18 mouse cellular contexts compared by ENCODE assay signal in genomic region chr12:16789756-16790155, GRCm38 (mm10). TPM values are rescaled to one million over a fixed set of nuclear protein-coding genes. Genes with fewer than 3 reads are reported as not detected.
DNase-seq lines count a peak whose midpoint lies in the region; ATAC-seq and TF ChIP-seq lines count a peak whose summit lies in the region.
"Had no signal": no experiment of that assay in that cellular context is flagged by ENCODE, and none has a peak within 500 bp of the region (broad histone marks: within the 10 kb centered on the region; RNA-seq: fewer than 3 reads in every experiment).

No protein-coding gene starts in this region.

- intact Hi-C loops in heart, postnatal 14 days (cut with DNase I), result no loop called here

- WGBS in hindbrain, embryonic 11.5 days, result 3% methylated on average over 4 of the region's 4 CpGs
- 21% methylated on average over 4 of the region's 4 CpGs for WGBS in hindbrain, postnatal 0 days
- 8% methylated on average over 4 of the region's 4 CpGs for WGBS in limb, embryonic 10.5 days

- no peak overlapping the region for H3K4me3 ChIP-seq in hindbrain, embryonic 11.5 days (ENCODE audit: low read depth, low read length)
- no peak overlapping the region for H3K4me3 ChIP-seq in hindbrain, postnatal 0 days (ENCODE audit: low read length)
- H3K4me3 ChIP-seq in limb, embryonic 10.5 days, result no peak overlapping the region
- H3K4me3 ChIP-seq: embryonic facial prominence, embryonic 13.5 days; gastrocnemius, adult 2 months; heart, embryonic 15.5 days; hindbrain, embryonic 15.5 days; left cerebral cortex, adult 2 months; liver, embryonic 15.5 days had no signal

- peak; percentile 67 for DNase-seq in hindbrain, embryonic 11.5 days (ENCODE audit: low spot score)
- no peak for DNase-seq in hindbrain, postnatal 0 days (ENCODE audit: low spot score)
- DNase-seq in Muller cell, postnatal 12 days (ENCODE audit: inconsistent ontology term), result peak; percentile 99
- peak; percentile 89 for DNase-seq in embryo, embryonic 10 days (ENCODE audit: low spot score)
- DNase-seq in limb, embryonic 10.5 days (ENCODE audit: low spot score), result peak; percentile 43
- DNase-seq in testis, postnatal 10 days (ENCODE audit: low spot score), result no peak
- no peak for DNase-seq in heart, postnatal 14 days
- DNase-seq in cerebellum, postnatal 25 days, result no peak
- DNase-seq: cerebellum, postnatal 10 days; gastrocnemius, adult 2 months; kidney, adult 18-20 months; kidney, postnatal 14 days had no signal

- no peaks in the 10 kb centered on the region for H3K27me3 ChIP-seq in hindbrain, embryonic 11.5 days (ENCODE audit: control insufficient read depth, insufficient read depth, low read length)
- no peaks in the 10 kb centered on the region for H3K27me3 ChIP-seq in hindbrain, postnatal 0 days (ENCODE audit: insufficient read depth, low read length)
- H3K27me3 ChIP-seq in limb, embryonic 10.5 days (ENCODE audit: low read depth, poor library complexity, severe bottlenecking), result no peaks in the 10 kb centered on the region
- H3K27me3 ChIP-seq: embryonic facial prominence, embryonic 13.5 days; heart, embryonic 15.5 days; hindbrain, embryonic 15.5 days; liver, embryonic 15.5 days had no signal

- no peaks in the 10 kb centered on the region for H3K36me3 ChIP-seq in hindbrain, embryonic 11.5 days (ENCODE audit: control insufficient read depth, insufficient read depth, low read length)
- H3K36me3 ChIP-seq in hindbrain, postnatal 0 days (ENCODE audit: insufficient read depth, low read length), result no peaks in the 10 kb centered on the region
- peaks cover 18% of the 10 kb centered on the region; the same call in 1 of the 2 replicates for H3K36me3 ChIP-seq in limb, embryonic 10.5 days
- H3K36me3 ChIP-seq: embryonic facial prominence, embryonic 13.5 days; heart, embryonic 15.5 days; hindbrain, embryonic 15.5 days; liver, embryonic 15.5 days had no signal

- H3K9ac ChIP-seq in hindbrain, embryonic 11.5 days (ENCODE audit: low read depth, low read length), result no peak overlapping the region
- no peak overlapping the region for H3K9ac ChIP-seq in hindbrain, postnatal 0 days (replicated peaks; ENCODE audit: low read length)
- H3K9ac ChIP-seq: embryonic facial prominence, embryonic 13.5 days; heart, embryonic 15.5 days; hindbrain, embryonic 15.5 days; liver, embryonic 15.5 days had no signal

- H3K27ac ChIP-seq in hindbrain, embryonic 11.5 days (ENCODE audit: low read depth, low read length), result peak overlapping the region; percentile 74
- no peak overlapping the region for H3K27ac ChIP-seq in hindbrain, postnatal 0 days
- peak overlapping the region; percentile 78 for H3K27ac ChIP-seq in limb, embryonic 10.5 days
- H3K27ac ChIP-seq: embryonic facial prominence, embryonic 13.5 days; gastrocnemius, adult 2 months; heart, embryonic 15.5 days; hindbrain, embryonic 15.5 days; left cerebral cortex, adult 2 months; liver, embryonic 15.5 days had no signal

- no peak overlapping the region for H3K4me2 ChIP-seq in hindbrain, embryonic 11.5 days (replicated peaks; ENCODE audit: low read depth, low read length)
- H3K4me2 ChIP-seq in hindbrain, postnatal 0 days (ENCODE audit: low read depth, low read length), result no peak overlapping the region
- H3K4me2 ChIP-seq: embryonic facial prominence, embryonic 13.5 days; heart, embryonic 15.5 days; hindbrain, embryonic 15.5 days; liver, embryonic 15.5 days had no signal

- ATAC-seq in hindbrain, embryonic 11.5 days (ENCODE audit: low FRiP score), result peak; percentile 72
- ATAC-seq in hindbrain, postnatal 0 days, result no peak
- ATAC-seq: lung, postnatal 0 days had no signal

- TF ChIP-seq CTCF in hindbrain, postnatal 0 days (IDR thresholded peaks at IDR 0.05; ENCODE audit: low read depth), result no peak

- H3K4me1 ChIP-seq in hindbrain, embryonic 11.5 days (replicated peaks; ENCODE audit: control insufficient read depth, insufficient read depth, low read length), result peaks cover 8% of the 10 kb centered on the region
- H3K4me1 ChIP-seq in hindbrain, postnatal 0 days (ENCODE audit: insufficient read depth, low read length), result no peaks in the 10 kb centered on the region
- H3K4me1 ChIP-seq in limb, embryonic 10.5 days, result peaks cover 12% of the 10 kb centered on the region
- H3K4me1 ChIP-seq: embryonic facial prominence, embryonic 13.5 days; heart, embryonic 15.5 days had no signal

- no peaks in the 10 kb centered on the region for H3K9me3 ChIP-seq in hindbrain, embryonic 11.5 days (ENCODE audit: control insufficient read depth, low read length)
- no peaks in the 10 kb centered on the region for H3K9me3 ChIP-seq in hindbrain, postnatal 0 days (ENCODE audit: low read length)
- no peaks in the 10 kb centered on the region for H3K9me3 ChIP-seq in limb, embryonic 10.5 days (replicated peaks)
- H3K9me3 ChIP-seq: embryonic facial prominence, embryonic 13.5 days; heart, embryonic 15.5 days; hindbrain, embryonic 15.5 days; liver, embryonic 15.5 days had no signal

RNA-seq across cellular contexts. Expression of gene Greb1, which starts 10.9 kb away (rescaled TPM):
- polyA plus RNA-seq in hindbrain, embryonic 11.5 days (2014; fragmentation: Nextera tagmentation; extraction: Ambion mirVana), result 8.8 and 11.2 TPM in 2 replicates
- 0.86 and 2.1 TPM in 2 replicates for total RNA-seq in hindbrain, postnatal 0 days (2014; rRNA removed)
- 0.32 and 0.33 TPM in 2 replicates for polyA plus RNA-seq in hindbrain, postnatal 0 days (2015; fragmentation: Nextera tagmentation; extraction: Ambion mirVana)
- 16.9 and 17.4 TPM in 2 replicates for polyA plus RNA-seq in limb, embryonic 10.5 days (2016; fragmentation: Nextera tagmentation; extraction: Ambion mirVana)
- under 1 TPM; 0.19 to 0.90 TPM for total RNA-seq in heart, postnatal 14 days (2021)

RNA-seq across cellular contexts. Expression of gene E2f6, which starts 21.0 kb away (rescaled TPM):
- 75.3 and 76.5 TPM in 2 replicates for polyA plus RNA-seq in hindbrain, embryonic 11.5 days (2014; fragmentation: Nextera tagmentation; extraction: Ambion mirVana)
- total RNA-seq in hindbrain, postnatal 0 days (2014; rRNA removed), result 21.2 and 27.5 TPM in 2 replicates
- 20.0 and 21.3 TPM in 2 replicates for polyA plus RNA-seq in hindbrain, postnatal 0 days (2015; fragmentation: Nextera tagmentation; extraction: Ambion mirVana)
- polyA plus RNA-seq in limb, embryonic 10.5 days (2016; fragmentation: Nextera tagmentation; extraction: Ambion mirVana), result 67.3 and 67.5 TPM in 2 replicates
- 10 to 100 TPM; 57.2 to 60.7 TPM for total RNA-seq in heart, postnatal 14 days (2021)

Comparison
In these comparisons a context has a peak if more than half of its experiments do, and no peak if none do; other contexts are left out.
1. DNase-seq: peak in hindbrain, embryonic 11.5 days (single experiment), Muller cell, postnatal 12 days (single experiment), embryo, embryonic 10 days (single experiment) and limb, embryonic 10.5 days (single experiment); none in hindbrain, postnatal 0 days (single experiment), testis, postnatal 10 days (single experiment), heart, postnatal 14 days (0 of 2) and cerebellum, postnatal 25 days (0 of 2).